Mouse (Mus musculus) gastrocnemius, postnatal 36 days (tissue): ENCODE results near the gene Igfbp5. TPM values are rescaled to one million over a fixed set of nuclear protein-coding genes. Genes with fewer than 3 reads are reported as not detected.

ENCODE experiments used
- DNase-seq, 2 experiments: peaks; one replicate each; pipeline ENCODE4 v3.0.0; 2022
- intact Hi-C: fragments of 180-260 bp; cut with DNase I; formaldehyde crosslinking; loops from one replicate; pipeline ENCODE4 v1.15.1; 2025
- long read RNA-seq, 2 experiments: library from polyadenylated mRNA; stranded (forward); transcript quantifications; one replicate each; pipeline ENCODE4 v2.0.0; 2021
- total RNA-seq, 2 experiments: library from RNA; stranded (reverse); gene quantifications; 2 replicates each; pipeline ENCODE4 v1.2.3; 2021

Igfbp5 gene
- 100 to 1,000 TPM; 159 to 169 TPM for total RNA-seq
- long read RNA-seq, experiment 1, full-length matches to known transcripts: 6 of 45 reads
- long read RNA-seq, experiment 1, partial matches to known transcripts: 0 of 45 reads
- long read RNA-seq, experiment 1, other reads (novel, unspliced or antisense): 39 of 45 reads
- long read RNA-seq, experiment 2, full-length matches to known transcripts: 9 of 49 reads
- long read RNA-seq, experiment 2, partial matches to known transcripts: 1 of 49 reads
- long read RNA-seq, experiment 2, other reads (novel, unspliced or antisense): 39 of 49 reads

- peak; percentile 82 to 87 for DNase-seq
- intact Hi-C loops: loop anchor here (2.0 to 5.0 kb wide), 5 partner anchors 78 to 400 kb away; no protein-coding TSS in a partner anchor
Observed at GRCm38 (mm10) chr1:72874287-72875211, at the start of gene Igfbp5. Gene Igfbp5 (minus strand): TSS chr1:72874884.

- DNase-seq: no peak
- intact Hi-C loops: no loop called here
Observed at GRCm38 (mm10) chr1:72914815-72915214, 40.1 kb upstream of the Igfbp5 start.

GRCm38 (mm10) chr1:72913073-72913472, 38.4 kb upstream of the Igfbp5 start:
- intact Hi-C loops: no loop called here
- no peak for DNase-seq

- no peak for DNase-seq
- intact Hi-C loops: no loop called here
Observed at GRCm38 (mm10) chr1:72895821-72896220, 21.1 kb upstream of the Igfbp5 start.

- intact Hi-C loops: loop anchor here (10.0 kb wide), 1 partner anchor 567 kb away; no protein-coding TSS in a partner anchor
- no peak for DNase-seq
Observed at GRCm38 (mm10) chr1:72887910-72888309, 13.2 kb upstream of the Igfbp5 start.

- peak; percentile 46 to 63 for DNase-seq
- intact Hi-C loops: loop anchor here (10.0 kb wide), 1 partner anchor 569 kb away; no protein-coding TSS in a partner anchor
Observed at GRCm38 (mm10) chr1:72885819-72886169, 11.1 kb upstream of the Igfbp5 start.

GRCm38 (mm10) chr1:72885111-72885818, 10.6 kb upstream of the Igfbp5 start:
- intact Hi-C loops: loop anchor here (10.0 kb wide), 1 partner anchor 570 kb away; no protein-coding TSS in a partner anchor
- no peak for DNase-seq

GRCm38 (mm10) chr1:72879319-72879634, 4.6 kb upstream of the Igfbp5 start:
- intact Hi-C loops: loop anchor here (5.0 kb wide), 4 partner anchors 73 to 233 kb away; no protein-coding TSS in a partner anchor
- DNase-seq: no peak

GRCm38 (mm10) chr1:72878473-72879318, 4.0 kb upstream of the Igfbp5 start:
- intact Hi-C loops: loop anchor here (5.0 kb wide), 4 partner anchors 74 to 234 kb away; no protein-coding TSS in a partner anchor
- no peak for DNase-seq

- no peak for DNase-seq
- intact Hi-C loops: loop anchor here (5.0 kb wide), 4 partner anchors 74 to 234 kb away; no protein-coding TSS in a partner anchor
Observed at GRCm38 (mm10) chr1:72877892-72878291, 3.2 kb upstream of the Igfbp5 start.

GRCm38 (mm10) chr1:72876111-72876510, 1.4 kb upstream of the Igfbp5 start:
- intact Hi-C loops: loop anchor here (5.0 kb wide), 4 partner anchors 76 to 236 kb away; no protein-coding TSS in a partner anchor
- DNase-seq: no peak

- intact Hi-C loops: loop anchor here (2.0 to 5.0 kb wide), 5 partner anchors 77 to 399 kb away; no protein-coding TSS in a partner anchor
- DNase-seq: no peak
Observed at GRCm38 (mm10) chr1:72875708-72876107, 1.0 kb upstream of the Igfbp5 start.

- DNase-seq: peak in 1 of 2 experiments; percentile 67
- intact Hi-C loops: loop anchor here (2.0 kb wide), 1 partner anchor 401 kb away; no protein-coding TSS in a partner anchor
Observed at GRCm38 (mm10) chr1:72873511-72874286, 985 bp downstream of the Igfbp5 start.

- intact Hi-C loops: no loop called here
- no peak for DNase-seq
Observed at GRCm38 (mm10) chr1:72873078-72873477, 1.6 kb downstream of the Igfbp5 start.

- intact Hi-C loops: no loop called here
Observed at GRCm38 (mm10) chr1:72872521-72872920, 2.2 kb downstream of the Igfbp5 start.

GRCm38 (mm10) chr1:72871697-72872411, 2.8 kb downstream of the Igfbp5 start:
- intact Hi-C loops: no loop called here

More at GRCm38 (mm10) chr1:72872521-72872920, 2.2 kb downstream of the Igfbp5 start:
- DNase-seq: peak in 1 of 2 experiments; percentile 63

GRCm38 (mm10) chr1:72871337-72871696, 3.4 kb downstream of the Igfbp5 start:
- intact Hi-C loops: no loop called here
- DNase-seq: no peak

More at GRCm38 (mm10) chr1:72871697-72872411, 2.8 kb downstream of the Igfbp5 start:
- no peak for DNase-seq
